Mouse (Mus musculus): ENCODE measurements around the gene B3gat1. TPM values are rescaled to one million over a fixed set of nuclear protein-coding genes. Genes with fewer than 3 reads are reported as not detected.

B3gat1 gene
- total RNA-seq, 2 experiments from 2014 or later, result not detected

DNA sequence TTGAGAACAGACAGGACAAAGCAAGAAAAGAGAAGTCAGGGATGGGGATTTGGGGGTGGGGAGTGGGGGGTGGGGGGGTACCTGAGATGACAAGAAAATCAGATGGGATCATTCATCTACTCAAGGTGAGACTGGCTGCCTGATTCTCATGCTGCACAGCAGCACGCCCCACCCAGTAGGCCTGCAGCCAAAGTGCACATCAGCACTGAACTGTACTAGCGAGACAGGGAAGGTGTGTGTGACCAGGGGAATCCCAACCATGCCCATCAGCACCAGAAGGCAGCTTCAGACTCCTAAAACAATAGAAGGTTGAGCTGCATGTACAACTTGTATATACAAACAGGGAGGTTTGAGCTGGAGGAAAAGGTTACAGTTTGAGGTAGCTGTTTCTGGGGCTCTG, 42.2 kb downstream of the B3gat1 start:
- intact Hi-C loops (cut with DNase I), result loop anchor here (1.0 to 10.0 kb wide), 4 partner anchors 881 to 1611 kb away; no protein-coding TSS in a partner anchor

DNA sequence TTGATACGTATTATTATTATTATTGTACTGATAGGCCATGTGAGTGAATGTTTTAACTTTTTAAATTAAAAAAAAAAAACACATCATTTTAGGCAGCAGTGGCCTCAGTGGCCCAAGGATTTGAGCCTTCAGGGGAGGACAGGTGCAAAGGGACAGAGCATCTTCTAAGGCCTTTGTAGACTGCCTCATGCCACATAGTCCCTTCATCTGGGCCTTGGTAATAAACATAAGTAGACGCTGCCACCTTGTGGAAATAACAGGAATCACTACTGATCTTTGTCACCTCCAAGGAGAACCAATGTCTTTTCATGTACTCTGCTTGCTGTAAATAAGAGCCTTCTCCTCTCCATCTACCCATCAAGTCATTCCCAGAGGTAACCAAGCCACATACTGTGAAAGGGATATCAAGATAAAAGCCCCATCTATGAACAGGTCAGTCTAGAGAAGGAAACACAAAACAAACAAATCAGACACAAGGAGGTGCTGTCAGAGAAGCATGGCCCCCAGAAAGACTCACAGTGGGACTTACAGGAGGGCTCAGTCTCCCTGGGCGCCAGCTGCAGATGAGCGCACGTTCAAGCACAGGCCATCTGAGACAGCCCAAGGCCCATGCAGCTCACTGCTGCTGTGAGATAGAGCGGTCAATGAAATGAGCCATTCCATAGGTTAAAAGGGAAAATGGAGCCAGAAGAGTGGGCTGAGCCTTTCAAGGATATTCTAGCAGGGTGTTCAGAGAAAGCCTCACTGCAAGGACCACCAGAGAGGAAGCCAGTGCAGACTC, 42.8 kb downstream of the B3gat1 start:
- peak in 1 of 2 experiments; percentile 53 for DNase-seq
- intact Hi-C loops (cut with DNase I), result loop anchor here (1.0 to 10.0 kb wide), 4 partner anchors 882 to 1612 kb away; no protein-coding TSS in a partner anchor

More for the DNA sequence above, 42.2 kb downstream of the B3gat1 start:
- DNase-seq, result no peak

DNA sequence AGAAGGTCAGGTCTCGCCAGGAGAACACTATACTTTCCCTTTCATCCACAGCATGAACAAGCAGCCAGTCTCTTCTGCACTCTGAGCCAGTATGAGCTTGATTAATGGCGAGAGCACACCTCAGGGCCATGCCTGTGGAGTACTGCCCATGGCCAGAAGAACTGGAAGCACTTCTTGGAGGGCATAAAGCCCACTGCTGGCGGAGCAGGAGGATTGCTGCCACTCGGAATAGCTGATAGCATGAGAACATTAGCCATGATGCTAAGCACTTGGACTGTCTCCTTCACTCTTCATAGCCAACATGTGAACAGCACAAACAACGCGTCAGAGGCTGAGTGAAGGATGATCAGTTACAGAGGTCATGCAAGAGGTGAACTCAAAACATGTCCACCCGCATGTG, 44.9 kb downstream of the B3gat1 start:
- intact Hi-C loops (cut with DNase I), result loop anchor here (10.0 kb wide), 3 partner anchors 884 to 1614 kb away; no protein-coding TSS in a partner anchor
- no peak for DNase-seq

DNA sequence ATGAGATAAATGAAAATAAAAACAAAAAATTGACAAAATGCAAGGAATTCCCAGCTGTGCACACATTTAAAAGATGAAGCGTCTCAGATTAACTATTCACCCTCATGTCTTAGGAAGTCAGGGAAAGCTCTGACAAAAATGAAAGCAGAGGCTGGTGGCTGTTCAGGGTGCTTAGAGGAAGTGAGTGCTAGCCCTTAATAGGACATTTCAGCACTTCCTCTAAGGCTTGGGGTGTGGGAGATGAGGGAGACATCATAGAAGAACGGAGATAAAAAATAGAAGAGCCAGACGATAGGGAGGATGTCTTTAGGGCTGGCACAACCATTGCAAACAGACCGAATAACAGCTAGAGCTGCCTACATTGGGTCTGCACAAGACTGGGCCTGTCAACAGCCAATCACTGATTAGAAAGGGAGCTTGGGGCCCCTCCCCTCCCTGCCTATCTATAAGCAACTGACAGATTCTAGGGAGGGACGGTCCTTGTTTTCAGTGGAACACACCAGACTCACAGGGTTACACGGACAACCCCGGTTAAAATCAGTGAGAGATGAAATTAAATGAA, 50.0 kb downstream of the B3gat1 start:
- no peak for DNase-seq
- intact Hi-C loops (cut with DNase I), result no loop called here

GRCm38 (mm10) chr9:26792829-26793228, 59.3 kb downstream of the B3gat1 start:
- intact Hi-C loops (cut with DNase I), result no loop called here
- no peak for DNase-seq

DNA sequence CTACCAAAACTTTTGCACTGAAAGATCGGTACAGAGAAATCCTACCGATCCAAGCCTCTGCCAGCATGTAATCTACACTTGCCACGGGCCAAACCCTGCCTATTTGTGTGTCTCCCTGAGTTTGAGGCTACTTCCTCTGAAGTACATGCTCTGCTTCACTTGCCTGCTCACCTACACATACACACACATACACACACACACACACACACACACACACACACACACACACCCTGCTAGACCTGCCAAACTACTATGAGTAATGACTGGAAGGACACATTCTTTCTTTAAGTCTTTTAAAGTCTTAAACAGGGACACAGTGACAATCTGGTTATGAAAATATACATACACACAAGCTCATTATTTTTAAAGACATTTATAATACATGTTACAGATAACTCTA, 64.7 kb downstream of the B3gat1 start:
- intact Hi-C loops (cut with DNase I), result no loop called here
- DNase-seq, result no peak

DNA sequence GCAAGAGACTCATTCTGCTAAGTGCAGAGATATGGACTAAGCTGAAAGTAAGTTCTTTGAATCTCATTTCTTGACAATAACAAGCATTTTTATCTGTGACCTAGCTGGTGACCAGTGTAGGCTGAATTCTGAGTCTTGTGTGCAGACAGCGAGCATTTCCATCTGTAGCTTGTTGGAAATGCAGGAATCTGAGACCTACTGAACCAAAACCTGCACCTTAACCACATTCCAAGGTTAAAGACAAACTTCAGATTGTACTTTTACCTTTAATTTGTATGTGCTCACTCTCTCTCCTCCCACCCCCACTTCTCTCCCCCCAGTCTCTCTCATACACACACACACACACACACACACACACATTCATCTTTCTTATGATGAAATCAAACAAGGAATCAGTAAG, 65.2 kb downstream of the B3gat1 start:
- DNase-seq, result no peak
- intact Hi-C loops (cut with DNase I), result no loop called here

DNA sequence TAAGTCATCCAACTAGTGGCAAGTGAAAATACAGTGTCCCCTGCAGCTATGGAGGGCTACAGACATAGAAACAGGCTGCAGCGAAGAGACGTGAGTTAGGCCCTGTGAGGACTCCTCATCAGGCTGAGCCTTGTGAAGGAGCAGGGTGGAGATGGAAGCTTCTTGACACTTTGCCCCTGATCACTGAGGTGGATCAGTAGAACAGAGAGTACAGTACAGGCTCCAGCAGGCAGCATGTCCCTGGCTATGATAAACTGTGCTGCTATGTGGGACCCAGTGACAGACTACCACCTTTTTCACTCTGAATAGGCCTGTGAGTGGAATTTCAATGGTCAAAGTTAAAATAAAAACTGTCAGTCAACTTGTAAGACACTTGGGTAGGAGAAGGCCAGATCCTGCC, 66.8 kb downstream of the B3gat1 start:
- no peak for DNase-seq
- intact Hi-C loops (cut with DNase I), result no loop called here

- no peak for DNase-seq
- intact Hi-C loops (cut with DNase I), result no loop called here
Measured at GRCm38 (mm10) chr9:26804321-26804720, 70.8 kb downstream of the B3gat1 start.

- DNase-seq, result peak; percentile 76 to 82
- intact Hi-C loops (cut with DNase I), result no loop called here
Measured at GRCm38 (mm10) chr9:26805935-26806666, 72.6 kb downstream of the B3gat1 start, which contains the start of gene Glb1l2. TSS of gene Glb1l2 (minus strand) at chr9:26806468.

GRCm38 (mm10) chr9:26808735-26809134, 75.2 kb downstream of the B3gat1 start:
- no peak for DNase-seq
- intact Hi-C loops (cut with DNase I), result no loop called here

Other genes starting within 250 kb of the B3gat1 start
- 1 to 10 TPM in 1 of 2 experiments, under 1 TPM in 1; 0.66 to 1.8 TPM for gene Glb1l2, start 72.7 kb downstream of the B3gat1 start, total RNA-seq (2021)
- under 1 TPM in 1 of 2 experiments, not detected in 1; 0.17 TPM for gene Glb1l3, start 127.2 kb downstream of the B3gat1 start, total RNA-seq (2021)
- gene Gm1110, start 189.4 kb downstream of the B3gat1 start, total RNA-seq (2021), result not detected